Mouse (Mus musculus) limb, embryonic 12.5 days (tissue): ENCODE measurements around the gene Riok2. TPM values are rescaled to one million over a fixed set of nuclear protein-coding genes. Genes with fewer than 3 reads are reported as not detected.
"Not testable (repeated sequence)": the region's sequence is repeated elsewhere in the genome, so short reads cannot be mapped to it uniquely, and the experiment has no call there.

Experiments
- ATAC-seq: fragments of 200-750 bp; cut with Nextera tagmentation; 2 replicates; pipeline ENCODE4 v1.8.0; 2017; ENCODE audit warnings: low read depth, moderate TSS enrichment; ENCODE audit not compliant: insufficient number of reproducible peaks, insufficient read depth, low FRiP score, low TSS enrichment
- H3K27ac ChIP-seq: fragments of 300-500 bp; sonication (generic); 2 replicates; pipeline ENCODE4 v1.5.1; 2016; ENCODE audit warnings: mild to moderate bottlenecking, moderate library complexity
- H3K27me3 ChIP-seq: fragments of 300-500 bp; sonication (generic); 2 replicates; pipeline ENCODE4 v1.6.1; 2016; ENCODE audit warnings: mild to moderate bottlenecking, moderate library complexity
- H3K36me3 ChIP-seq: fragments of 300-500 bp; sonication (generic); 2 replicates; pipeline ENCODE4 v1.6.1; 2016; ENCODE audit warnings: mild to moderate bottlenecking, moderate library complexity
- H3K4me1 ChIP-seq: fragments of 300-500 bp; sonication (generic); replicated peaks from 2 replicates; pipeline ENCODE4 v1.6.1; 2016
- H3K4me2 ChIP-seq: fragments of 300-500 bp; sonication (generic); 2 replicates; pipeline ENCODE4 v1.6.1; 2016; ENCODE audit warnings: mild to moderate bottlenecking, moderate library complexity
- H3K4me3 ChIP-seq: fragments of 300-500 bp; sonication (generic); replicated peaks from 2 replicates; pipeline ENCODE4 v1.5.1; 2016; ENCODE audit warnings: mild to moderate bottlenecking
- H3K9ac ChIP-seq: fragments of 300-500 bp; sonication (generic); replicated peaks from 2 replicates; pipeline ENCODE4 v1.6.1; 2016; ENCODE audit warnings: mild to moderate bottlenecking, moderate library complexity
- H3K9me3 ChIP-seq: fragments of 300-500 bp; sonication (generic); 2 replicates; pipeline ENCODE4 v1.6.1; 2016; ENCODE audit warnings: mild to moderate bottlenecking, moderate library complexity
- whole genome bisulfite sequencing: fragments of 180-500 bp; shearing (Covaris S2); methylation state at CpG from one replicate; pipeline ENCODE4 v1.1.7; 2016; 5-methylcytosine and 5-hydroxymethylcytosine counted together
- polyA plus RNA-seq: library from polyadenylated mRNA; unstranded; fragments of >200 nt; fragmentation: Nextera tagmentation; extraction: Ambion mirVana; gene quantifications from 2 replicates; pipeline ENCODE4 v1.2.1, GENCODE M21; 2016

Riok2 gene
- polyA plus RNA-seq: 34.2 TPM in 2 replicates

- ATAC-seq: peak; percentile 98
- WGBS: under 1% methylated on average over 48 of the region's 48 CpGs
- Histone ChIP-seq H3K36me3 (peaks cover 18% of the 10 kb centered on the region), H3K27me3 (no peaks in the 10 kb centered on the region), H3K9ac (peak within 1 kb of the TSS; percentile 77), H3K9me3 (no peaks in the 10 kb centered on the region), H3K4me3 (peak within 1 kb of the TSS; percentile 69), H3K4me1 (peaks cover 9% of the 10 kb centered on the region), H3K27ac (peak within 1 kb of the TSS; percentile 92), H3K4me2 (peak within 1 kb of the TSS; percentile 75)
Measured at GRCm38 (mm10) chr17:17373918-17374910, at the start of gene Riok2. Gene Riok2, plus strand, starts transcription at chr17:17374309.

- ATAC-seq, H3K27me3 ChIP-seq, H3K9ac ChIP-seq, H3K4me3 ChIP-seq, H3K36me3 ChIP-seq, H3K27ac ChIP-seq, H3K4me1 ChIP-seq, H3K4me2 ChIP-seq: not testable (repeated sequence)
- H3K9me3 ChIP-seq: 0 out of 2 replicates have a peak, but pooled peaks cover 11% of the 10 kb centered on the region
- 72% methylated on average over 1 of the region's 1 CpGs for WGBS
Measured at GRCm38 (mm10) chr17:17326022-17326421, 48.1 kb upstream of the Riok2 start.

- 78% methylated on average over 4 of the region's 4 CpGs for WGBS
- no peak overlapping the region for H3K4me2 ChIP-seq
- no peak overlapping the region for H3K4me3 ChIP-seq
- no peak for ATAC-seq
- no peak overlapping the region for H3K27ac ChIP-seq
- H3K4me1 ChIP-seq: no peaks in the 10 kb centered on the region
- H3K9ac ChIP-seq: no peak overlapping the region
- no peaks in the 10 kb centered on the region for H3K27me3 ChIP-seq
- no peaks in the 10 kb centered on the region for H3K36me3 ChIP-seq
- H3K9me3 ChIP-seq: 0 out of 2 replicates have a peak, but pooled peaks cover 7% of the 10 kb centered on the region
Measured at GRCm38 (mm10) chr17:17326636-17327035, 47.5 kb upstream of the Riok2 start.

GRCm38 (mm10) chr17:17345374-17346183, 28.5 kb upstream of the Riok2 start:
- not testable (repeated sequence) for H3K4me1 ChIP-seq, H3K27ac ChIP-seq, H3K36me3 ChIP-seq, H3K27me3 ChIP-seq, H3K9me3 ChIP-seq
- peak; percentile 68 for ATAC-seq
- 0 out of 2 replicates have a peak overlapping the region, but pooled peaks have one; percentile 8 for H3K9ac ChIP-seq
- WGBS: 5% methylated on average over 36 of the region's 40 CpGs
- H3K4me3 ChIP-seq: peak overlapping the region; percentile 32
- peak overlapping the region; percentile 54 for H3K4me2 ChIP-seq

GRCm38 (mm10) chr17:17346281-17346680, 27.8 kb upstream of the Riok2 start:
- 41% methylated on average over 4 of the region's 4 CpGs for WGBS
- H3K27ac ChIP-seq, H3K9me3 ChIP-seq, ATAC-seq, H3K36me3 ChIP-seq, H3K27me3 ChIP-seq, H3K4me1 ChIP-seq: not testable (repeated sequence)
- 0 out of 2 replicates have a peak overlapping the region, but pooled peaks have one; percentile 8 for H3K9ac ChIP-seq
- H3K4me2 ChIP-seq: peak overlapping the region; percentile 54
- peak overlapping the region; percentile 32 for H3K4me3 ChIP-seq

GRCm38 (mm10) chr17:17373550-17373917, 575 bp upstream of the Riok2 start:
- Histone ChIP-seq H3K36me3 (peaks cover 12% of the 10 kb centered on the region), H3K27me3 (no peaks in the 10 kb centered on the region), H3K4me1 (peaks cover 9% of the 10 kb centered on the region), H3K27ac (peak overlapping the region; percentile 92), H3K4me2 (peak overlapping the region; percentile 75), H3K4me3 (peak overlapping the region; percentile 69), H3K9me3 (no peaks in the 10 kb centered on the region), H3K9ac (peak overlapping the region; percentile 76)
- WGBS: 10% methylated on average over 6 of the region's 6 CpGs
- ATAC-seq: peak; percentile 15; the same call in 1 of the 2 replicates

- H3K27me3 ChIP-seq: no peaks in the 10 kb centered on the region
- H3K4me3 ChIP-seq: peak overlapping the region; percentile 69
- peaks cover 9% of the 10 kb centered on the region for H3K4me1 ChIP-seq
- peak overlapping the region; percentile 75 for H3K4me2 ChIP-seq
- H3K36me3 ChIP-seq: peaks cover 21% of the 10 kb centered on the region
- 83% methylated on average over 3 of the region's 3 CpGs for WGBS
- ATAC-seq: no peak
- H3K9ac ChIP-seq: no peak overlapping the region
- no peaks in the 10 kb centered on the region for H3K9me3 ChIP-seq
- no peak overlapping the region for H3K27ac ChIP-seq
Measured at GRCm38 (mm10) chr17:17375581-17375980, 1.5 kb downstream of the Riok2 start.

- ATAC-seq: no peak
- Histone ChIP-seq H3K9ac (no peak overlapping the region), H3K4me2 (no peak overlapping the region), H3K9me3 (no peaks in the 10 kb centered on the region), H3K27me3 (no peaks in the 10 kb centered on the region), H3K4me3 (no peak overlapping the region), H3K27ac (no peak overlapping the region), H3K4me1 (no peaks in the 10 kb centered on the region), H3K36me3 (peaks cover 74% of the 10 kb centered on the region)
- 98% methylated on average over 4 of the region's 4 CpGs for WGBS
Measured at GRCm38 (mm10) chr17:17383703-17384102, 9.6 kb downstream of the Riok2 start.

- H3K4me2 ChIP-seq: no peak overlapping the region
- no peak overlapping the region for H3K27ac ChIP-seq
- peaks cover 76% of the 10 kb centered on the region for H3K36me3 ChIP-seq
- 97% methylated on average over 3 of the region's 3 CpGs for WGBS
- no peak for ATAC-seq
- no peak overlapping the region for H3K9ac ChIP-seq
- no peaks in the 10 kb centered on the region for H3K27me3 ChIP-seq
- no peaks in the 10 kb centered on the region for H3K4me1 ChIP-seq
- no peak overlapping the region for H3K4me3 ChIP-seq
- H3K9me3 ChIP-seq: no peaks in the 10 kb centered on the region
Measured at GRCm38 (mm10) chr17:17384502-17384901, 10.4 kb downstream of the Riok2 start.

GRCm38 (mm10) chr17:17386117-17386516, 12.0 kb downstream of the Riok2 start:
- H3K4me3 ChIP-seq: no peak overlapping the region
- ATAC-seq: no peak
- no peak overlapping the region for H3K27ac ChIP-seq
- H3K4me1 ChIP-seq: no peaks in the 10 kb centered on the region
- 83% methylated on average over 2 of the region's 2 CpGs for WGBS
- peaks cover 77% of the 10 kb centered on the region for H3K36me3 ChIP-seq
- H3K9me3 ChIP-seq: no peaks in the 10 kb centered on the region
- no peak overlapping the region for H3K4me2 ChIP-seq
- no peak overlapping the region for H3K9ac ChIP-seq
- H3K27me3 ChIP-seq: no peaks in the 10 kb centered on the region

- Histone ChIP-seq H3K9me3 (no peaks in the 10 kb centered on the region), H3K4me2 (no peak overlapping the region), H3K36me3 (peaks cover 57% of the 10 kb centered on the region), H3K27ac (no peak overlapping the region), H3K9ac (no peak overlapping the region), H3K4me3 (no peak overlapping the region), H3K27me3 (no peaks in the 10 kb centered on the region), H3K4me1 (no peaks in the 10 kb centered on the region)
- ATAC-seq: no peak
- 86% methylated on average over 4 of the region's 4 CpGs for WGBS
Measured at GRCm38 (mm10) chr17:17391823-17392222, 17.7 kb downstream of the Riok2 start.
